8 mouse cellular contexts compared by ENCODE assay signal in the genomic region with DNA sequence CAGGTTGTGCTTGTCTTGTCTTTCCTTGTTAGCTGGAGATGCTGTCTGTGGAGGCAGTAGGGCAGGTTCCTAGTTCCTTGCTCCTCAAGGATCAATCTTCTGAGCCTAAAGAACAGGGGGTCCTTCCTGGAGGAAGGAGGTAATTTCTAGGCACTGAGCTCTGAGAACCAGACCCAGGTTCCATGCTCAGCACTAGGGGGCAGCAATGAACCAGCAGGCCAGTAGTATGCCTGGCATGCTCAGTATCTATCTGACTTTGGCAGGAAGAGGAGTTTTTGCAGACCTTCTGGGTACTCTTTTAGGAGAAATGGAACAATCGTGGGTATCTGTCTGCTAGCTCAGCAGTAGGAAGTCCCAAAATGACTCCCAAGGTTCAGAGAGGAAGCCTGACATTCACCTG. TPM values are rescaled to one million over a fixed set of nuclear protein-coding genes. Genes with fewer than 3 reads are reported as not detected.
DNase-seq lines count a peak whose midpoint lies in the region; ATAC-seq and TF ChIP-seq lines count a peak whose summit lies in the region.

No protein-coding gene starts in this region.

- no peak overlapping the region for H3K27ac ChIP-seq in forebrain, embryonic 15.5 days (replicated peaks)
- H3K27ac ChIP-seq in lung, embryonic 14.5 days (ENCODE audit: low read depth) = no peak overlapping the region

- peaks cover 6% of the 10 kb centered on the region for H3K27me3 ChIP-seq in G1E (ENCODE audit: insufficient read depth, low read length)
- no peaks in the 10 kb centered on the region for H3K27me3 ChIP-seq in forebrain, embryonic 15.5 days
- no peaks in the 10 kb centered on the region for H3K27me3 ChIP-seq in lung, embryonic 14.5 days (ENCODE audit: insufficient read depth, low read length)

- H3K9ac ChIP-seq in forebrain, embryonic 15.5 days (replicated peaks) = no peak overlapping the region
- H3K9ac ChIP-seq in lung, embryonic 14.5 days = no peak overlapping the region

- peaks cover 16% of the 10 kb centered on the region for H3K36me3 ChIP-seq in G1E (replicated peaks)
- H3K36me3 ChIP-seq in forebrain, embryonic 15.5 days = 0 out of 2 replicates have a peak, but pooled peaks cover 3% of the 10 kb centered on the region
- 0 out of 2 replicates have a peak, but pooled peaks cover 5% of the 10 kb centered on the region for H3K36me3 ChIP-seq in lung, embryonic 14.5 days (ENCODE audit: insufficient read depth)

- peaks cover 40% of the 10 kb centered on the region for H3K4me1 ChIP-seq in G1E (ENCODE audit: insufficient read depth, low read depth, low read length)
- peaks cover 15% of the 10 kb centered on the region for H3K4me1 ChIP-seq in forebrain, embryonic 15.5 days
- no peaks in the 10 kb centered on the region for H3K4me1 ChIP-seq in lung, embryonic 14.5 days (ENCODE audit: insufficient read depth)

- H3K4me2 ChIP-seq in forebrain, embryonic 15.5 days (replicated peaks) = no peak overlapping the region
- H3K4me2 ChIP-seq in lung, embryonic 14.5 days = no peak overlapping the region

- peak; percentile 36 for DNase-seq in G1E (ENCODE audit: low spot score)
- DNase-seq in c-Kit-positive CD71-positive TER-119-positive erythroid progenitor cells, embryonic 14.5 days (ENCODE audit: low spot score) = peak; percentile 75
- DNase-seq in heart, postnatal 36 days = peak; percentile 78 to 82
- peak; percentile 64 to 81 for DNase-seq in layer of hippocampus, adult 8-10 months (ENCODE audit: low spot score in 2 of 2)
- peak; percentile 90 for DNase-seq in lung, embryonic 14.5 days
- DNase-seq in retina, postnatal 1 day = peak; percentile 72
- peak; percentile 70 to 72 for DNase-seq in thymus, postnatal 36 days

- no peaks in the 10 kb centered on the region for H3K9me3 ChIP-seq in G1E (replicated peaks)
- H3K9me3 ChIP-seq in forebrain, embryonic 15.5 days = no peaks in the 10 kb centered on the region
- H3K9me3 ChIP-seq in lung, embryonic 14.5 days (ENCODE audit: low read depth, low read length) = no peaks in the 10 kb centered on the region

- peak; percentile 56; the same call in 1 of the 2 replicates for TF ChIP-seq CTCF in G1E (IDR thresholded peaks at IDR 0.05; ENCODE audit: low read depth, low read length)
- peak; percentile 93 for TF ChIP-seq CTCF in lung, embryonic 14.5 days (IDR thresholded peaks at IDR 0.05; ENCODE audit: low read depth)

- WGBS in forebrain, embryonic 15.5 days = 11% methylated on average over 1 of the region's 1 CpGs
- 7% methylated on average over 1 of the region's 1 CpGs for WGBS in lung, embryonic 14.5 days

- intact Hi-C loops in heart, postnatal 36 days (cut with DNase I) = loop anchor here (1.0 to 2.0 kb wide), 3 partner anchors 71 to 128 kb away; no protein-coding TSS in a partner anchor

- no peak overlapping the region for H3K4me3 ChIP-seq in G1E (ENCODE audit: low read depth, low read length)
- H3K4me3 ChIP-seq in forebrain, embryonic 15.5 days = no peak overlapping the region
- H3K4me3 ChIP-seq in lung, embryonic 14.5 days (ENCODE audit: low read depth, low read length) = no peak overlapping the region

- ATAC-seq in G1E (ENCODE audit: extremely low read depth, insufficient number of reproducible peaks, low FRiP score, poor library complexity, severe bottlenecking) = no peak
- ATAC-seq in forebrain, embryonic 15.5 days (replicated peaks) = peak; percentile 77
- peak; percentile 66; the same call in 1 of the 2 replicates for ATAC-seq in lung, embryonic 14.5 days (ENCODE audit: insufficient read depth)

RNA-seq across cellular contexts. Expression of a gene that starts 8.0 kb away (rescaled TPM):
- not detected in 2 replicates for total RNA-seq in G1E (2014; fragmentation: Nextera tagmentation)
- total RNA-seq in G1E (2017) = 0.22 and 0.29 TPM in 2 replicates
- 0.20 and 0.25 TPM in 2 replicates for polyA plus RNA-seq in G1E (2012)
- polyA plus RNA-seq in forebrain, embryonic 15.5 days (2015; fragmentation: Nextera tagmentation; extraction: Ambion mirVana) = 5.6 and 5.8 TPM in 2 replicates
- total RNA-seq in heart, postnatal 36 days (2021) = under 1 TPM; 0.39 to 0.60 TPM
- 1 to 10 TPM; 6.4 to 7.1 (median 6.9) TPM for total RNA-seq in layer of hippocampus, adult 8-10 months (2022)
- 0.49 and 1.1 TPM in 2 replicates for polyA plus RNA-seq in lung, embryonic 14.5 days (2014; fragmentation: Nextera tagmentation; extraction: Ambion mirVana)

RNA-seq across cellular contexts. Expression of a gene that starts 33.4 kb away (rescaled TPM):
- 6.5 and 14.3 TPM in 2 replicates for total RNA-seq in G1E (2014; fragmentation: Nextera tagmentation)
- total RNA-seq in G1E (2017) = 5.7 and 9.5 TPM in 2 replicates
- 1.8 and 1.9 TPM in 2 replicates for polyA plus RNA-seq in G1E (2012)
- polyA plus RNA-seq in forebrain, embryonic 15.5 days (2015; fragmentation: Nextera tagmentation; extraction: Ambion mirVana) = 64.7 and 64.9 TPM in 2 replicates
- total RNA-seq in heart, postnatal 36 days (2021) = 10 to 100 TPM; 15.6 to 16.2 TPM
- total RNA-seq in layer of hippocampus, adult 8-10 months (2022) = 10 to 100 TPM; 38.8 to 53.3 (median 42.3) TPM
- polyA plus RNA-seq in lung, embryonic 14.5 days (2014; fragmentation: Nextera tagmentation; extraction: Ambion mirVana) = 26.6 and 31.4 TPM in 2 replicates

Comparison
In these comparisons a context has a peak if more than half of its experiments do, and no peak if none do; other contexts are left out.
1. DNase-seq: peak in every context shown above with its lines; median percentile 90 in lung, embryonic 14.5 days; 80 in heart, postnatal 36 days; 75 in c-Kit-positive CD71-positive TER-119-positive erythroid progenitor cells, embryonic 14.5 days; 72 in layer of hippocampus, adult 8-10 months; 72 in retina, postnatal 1 day; 71 in thymus, postnatal 36 days; 36 in G1E.
2. RNA of a gene that starts 8.0 kb away (total RNA-seq): 6.4 to 7.1 TPM in layer of hippocampus, adult 8-10 months; 0.39 to 0.60 TPM in heart, postnatal 36 days and 0.22 to 0.29 TPM in G1E; every median in the first group is over 4 times any median in the second.